Mouse (Mus musculus): Measurements from ENCODE around the gene Usp6nl.

The Usp6nl gene

DNA sequence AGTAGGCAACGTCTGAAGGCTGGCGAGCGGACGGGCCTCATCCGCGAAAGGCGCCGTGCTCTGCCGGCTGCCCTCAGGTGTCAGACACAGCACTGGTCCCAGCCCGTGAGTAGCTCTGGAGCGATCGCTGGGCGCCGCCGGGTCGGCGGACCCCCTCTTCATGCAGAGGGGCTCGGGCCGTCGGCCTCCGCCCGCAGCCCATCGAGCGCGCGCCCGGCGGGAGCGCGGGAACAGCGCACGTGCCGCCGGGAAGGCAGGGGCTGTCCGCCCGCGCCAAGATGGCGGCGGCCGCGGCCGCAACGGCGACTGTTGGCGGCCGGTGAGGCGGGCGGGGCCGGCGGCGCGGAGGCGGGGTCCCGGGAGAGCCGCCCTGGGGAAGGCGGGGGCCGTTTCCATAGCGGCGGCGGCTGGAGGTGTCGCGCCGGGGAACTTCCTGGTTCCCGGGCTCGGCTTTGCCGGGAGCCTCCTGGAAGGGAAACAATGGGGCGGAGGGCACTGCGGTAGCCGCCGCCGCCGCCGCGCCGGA, at the start of gene Usp6nl:
Gene Usp6nl (plus strand): TSS at position 292 of the 526 bp plus-strand sequence.
- DNase-seq (ENCODE audit: low spot score in 2 of 2), result peak; percentile 79 to 82

DNA sequence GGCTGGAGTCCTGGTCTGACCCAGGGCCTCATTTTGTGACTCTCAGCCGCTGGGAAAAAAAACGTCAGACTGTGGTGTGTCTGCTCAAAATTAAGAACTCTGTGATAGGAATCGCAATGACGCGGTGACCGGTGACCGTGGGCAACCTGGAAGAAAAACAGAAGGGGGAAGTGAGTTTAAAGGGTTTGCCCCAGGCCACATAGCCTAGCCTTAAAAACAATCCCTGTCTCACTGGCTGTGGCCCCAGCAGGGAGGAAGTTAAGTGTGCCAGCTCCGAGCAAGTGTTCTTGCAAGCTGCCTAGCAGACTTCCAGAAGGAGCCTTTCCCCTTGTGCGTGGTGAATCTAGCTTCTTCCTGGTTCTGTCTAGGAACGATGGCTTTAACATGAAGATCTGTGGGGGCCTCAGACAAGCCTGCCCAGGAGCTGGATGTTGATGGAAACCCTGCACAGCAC, 49.0 kb upstream of the Usp6nl start:
- peak in 1 of 2 experiments; percentile 28 for DNase-seq (ENCODE audit: low spot score in 2 of 2)

DNA sequence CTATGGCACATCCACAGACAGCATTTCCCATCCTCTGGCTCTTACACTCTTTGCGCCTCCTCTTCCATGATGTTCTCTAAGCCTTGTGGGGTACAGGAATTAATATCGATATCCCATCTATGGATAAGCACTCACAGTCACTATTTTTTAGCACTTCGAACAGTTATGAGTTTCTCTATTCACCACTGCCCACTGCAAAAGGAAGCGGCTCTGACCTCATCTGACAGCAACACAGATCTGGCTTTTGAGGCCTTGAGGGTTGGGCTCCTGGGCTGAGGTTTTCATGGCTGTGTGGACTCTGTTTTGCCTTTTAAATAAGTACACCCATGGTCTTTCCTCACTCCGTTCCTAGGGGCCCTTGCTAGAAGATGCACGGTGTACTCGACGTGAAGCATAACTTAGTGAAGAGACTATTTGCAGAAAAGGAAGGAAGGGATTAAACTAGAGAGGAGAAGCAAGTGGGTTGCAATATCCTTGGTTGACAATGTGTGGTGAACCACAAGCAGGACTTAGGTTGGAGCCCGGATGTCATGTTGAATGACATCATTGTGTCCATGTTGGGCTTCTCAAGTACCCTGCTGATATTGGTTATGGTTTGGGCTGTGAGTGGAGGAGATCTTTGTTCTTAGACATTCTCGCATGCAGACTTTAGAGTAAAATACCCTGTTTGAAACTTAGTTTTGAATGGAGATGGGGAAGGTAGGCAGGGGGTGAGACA, 43.5 kb upstream of the Usp6nl start:
- no peak for DNase-seq (ENCODE audit: low spot score in 2 of 2)

DNA sequence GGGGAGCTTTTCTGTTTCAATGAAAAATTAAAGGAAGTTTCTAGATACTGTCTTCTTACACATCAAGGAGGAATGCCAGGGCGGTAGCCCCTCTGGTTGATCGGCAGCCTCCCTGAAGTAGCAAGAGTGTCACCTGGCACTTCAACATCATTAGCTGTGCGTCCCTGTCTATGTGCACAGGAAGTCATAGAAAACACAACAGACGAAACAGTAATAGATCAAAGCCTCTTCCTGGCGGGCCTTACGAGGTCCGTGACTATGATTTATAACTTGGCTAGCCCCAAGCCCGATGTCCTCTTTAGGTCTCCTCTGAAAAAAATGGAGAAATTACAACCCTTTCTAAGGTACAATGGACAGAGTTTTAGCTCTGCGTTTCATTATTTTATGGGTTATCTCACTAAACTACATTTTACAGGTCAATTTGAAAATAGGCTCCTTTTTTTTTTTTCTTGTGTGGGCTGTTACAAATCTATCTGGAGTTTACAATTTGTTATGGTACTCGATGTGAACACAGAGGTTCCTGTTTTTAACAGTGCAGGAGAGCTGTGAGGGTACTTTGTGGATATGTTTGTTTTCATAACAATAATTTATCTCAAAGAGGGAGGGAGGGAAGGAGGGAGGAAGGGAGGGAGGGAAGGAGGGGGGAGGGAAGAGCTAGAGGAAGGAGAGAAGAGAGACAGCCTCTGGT, 42.7 kb upstream of the Usp6nl start:
- DNase-seq (ENCODE audit: low spot score in 2 of 2), result no peak

DNA sequence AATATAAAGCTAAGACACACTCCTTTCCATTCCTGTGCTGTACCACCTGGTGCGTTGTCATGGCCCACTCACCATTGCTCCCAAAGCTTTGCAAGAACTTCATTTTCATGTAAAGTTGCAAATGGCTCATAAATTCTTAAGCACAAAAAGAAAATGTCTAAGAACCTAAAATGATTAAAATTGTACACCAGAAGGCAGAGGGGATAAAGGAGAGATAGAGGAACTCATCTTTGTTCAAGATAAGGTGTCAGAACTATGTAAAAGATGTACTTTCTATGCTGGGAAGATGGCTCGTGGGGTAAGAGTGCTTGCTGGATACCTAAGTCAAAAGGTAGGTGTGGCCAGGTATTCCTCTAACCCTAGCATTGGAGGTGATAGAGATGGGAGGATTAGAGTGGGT, 38.9 kb upstream of the Usp6nl start:
- no peak for DNase-seq (ENCODE audit: low spot score in 2 of 2)

DNA sequence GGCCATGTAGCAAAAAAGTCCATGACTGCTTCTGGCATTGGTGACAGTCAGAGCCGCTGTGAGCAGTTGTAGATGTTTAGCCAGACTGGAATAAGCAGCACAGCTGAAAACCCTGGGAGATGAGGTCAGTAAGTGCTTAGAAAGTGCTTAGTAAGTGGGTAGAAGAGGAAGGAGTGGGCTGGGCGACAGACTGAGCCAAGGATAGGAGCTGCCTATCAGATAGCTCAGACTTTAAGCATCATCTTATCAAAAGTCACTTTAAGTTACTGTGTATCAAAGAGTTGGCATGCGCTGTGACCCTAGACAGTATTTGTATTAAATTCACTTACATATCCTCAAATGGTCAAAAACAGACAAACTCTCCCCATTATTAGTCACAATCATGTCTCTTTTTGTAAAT, 37.7 kb upstream of the Usp6nl start:
- DNase-seq (ENCODE audit: low spot score in 2 of 2), result no peak

DNA sequence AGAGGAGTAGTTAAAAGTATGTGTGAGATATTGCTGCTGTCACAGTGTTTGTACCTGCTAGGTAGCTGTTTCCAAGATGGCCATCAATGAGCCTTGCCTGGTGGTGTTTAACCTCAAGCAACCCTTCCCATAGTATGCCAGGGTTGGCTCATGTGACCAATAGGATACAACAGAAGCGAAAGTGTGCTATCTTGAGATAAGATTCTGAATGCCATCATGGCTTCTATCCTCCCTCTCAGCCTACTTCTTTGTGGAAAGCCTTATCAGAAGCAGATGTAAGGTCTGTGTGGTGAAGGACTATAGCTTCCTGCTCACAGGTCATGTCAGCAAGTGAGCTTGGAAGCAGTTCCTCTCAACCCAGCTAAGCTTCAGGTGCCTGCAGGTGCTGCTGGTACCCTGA, 36.7 kb upstream of the Usp6nl start:
- no peak for DNase-seq (ENCODE audit: low spot score in 2 of 2)

DNA sequence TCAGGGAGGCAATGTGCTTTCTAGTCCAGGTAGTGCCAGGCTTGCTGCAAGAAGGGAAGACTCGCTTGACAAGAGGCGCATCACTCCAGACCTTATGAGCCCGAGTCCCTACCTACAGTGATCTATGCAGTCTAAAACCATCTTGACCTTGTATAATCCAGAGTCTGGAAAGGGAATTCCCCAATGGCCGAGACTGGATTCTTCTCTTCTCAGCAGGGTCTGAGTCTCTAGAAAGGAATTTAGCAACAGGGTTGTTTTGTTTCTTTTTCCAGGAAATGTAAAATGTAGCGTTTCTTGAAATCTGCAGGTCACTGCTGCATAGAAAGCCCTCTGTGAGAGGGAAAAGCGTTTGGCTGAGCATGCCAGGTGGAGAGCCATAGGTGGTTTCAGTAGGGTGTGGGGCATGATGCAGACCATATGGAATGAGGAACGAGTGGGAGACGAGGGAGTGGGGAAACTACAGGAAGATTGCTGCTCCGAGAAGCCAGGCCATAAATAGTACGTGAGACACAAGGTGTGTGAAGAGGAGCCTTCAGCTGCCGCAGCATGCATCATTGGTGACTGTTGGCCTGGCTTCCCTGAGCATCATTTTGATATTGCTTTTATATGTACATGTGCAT, 28.5 kb upstream of the Usp6nl start:
- DNase-seq (ENCODE audit: low spot score in 2 of 2), result no peak

DNA sequence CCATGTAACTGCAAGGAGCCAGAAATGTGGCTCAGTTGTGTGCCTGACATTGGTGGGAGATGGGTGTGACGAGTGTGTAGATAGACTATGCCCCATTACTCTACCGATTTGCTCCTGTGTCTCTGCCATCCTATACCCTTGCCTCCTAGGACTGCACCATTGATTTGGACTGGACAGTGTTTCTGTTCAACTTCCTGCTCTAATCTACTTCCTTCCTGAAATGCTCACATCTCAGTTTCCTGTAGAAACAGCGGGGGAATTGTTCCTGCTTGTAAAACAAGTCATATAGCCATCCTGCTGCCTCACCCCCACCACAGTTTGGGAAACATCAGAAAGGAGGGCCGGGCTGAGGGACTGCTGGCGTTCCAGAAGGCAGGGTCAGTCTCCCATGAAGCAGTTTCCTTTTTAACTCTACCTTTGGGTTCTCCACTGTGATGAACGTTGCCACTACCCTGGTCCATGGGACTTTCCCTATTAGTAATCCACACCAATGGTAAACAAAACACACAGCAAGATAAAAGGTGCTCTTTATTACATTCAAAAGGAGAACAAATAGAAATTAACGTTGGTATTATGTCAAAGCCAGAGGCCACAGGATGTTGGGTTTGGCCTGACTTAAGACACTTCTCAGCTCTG, 27.4 kb upstream of the Usp6nl start:
- DNase-seq (ENCODE audit: low spot score in 2 of 2), result no peak

DNA sequence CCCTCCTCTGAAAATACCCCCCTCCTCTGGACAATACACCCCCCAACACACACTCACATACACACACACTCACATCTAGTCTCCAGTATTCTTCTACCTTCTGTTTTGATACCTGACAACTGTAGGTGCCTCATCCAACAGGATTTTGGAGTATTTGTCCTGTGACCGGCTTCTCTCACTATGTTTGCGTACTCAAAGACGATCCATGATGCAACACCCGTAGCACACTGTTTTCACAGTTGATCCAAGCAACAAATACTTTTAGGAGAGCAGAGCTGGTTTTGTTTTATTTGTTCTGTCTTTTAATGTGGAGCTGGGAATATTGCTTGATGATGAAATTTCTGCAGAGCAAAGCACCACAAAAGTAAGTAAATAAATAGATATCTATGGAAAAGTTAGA, 17.7 kb upstream of the Usp6nl start:
- DNase-seq (ENCODE audit: low spot score in 2 of 2), result no peak

DNA sequence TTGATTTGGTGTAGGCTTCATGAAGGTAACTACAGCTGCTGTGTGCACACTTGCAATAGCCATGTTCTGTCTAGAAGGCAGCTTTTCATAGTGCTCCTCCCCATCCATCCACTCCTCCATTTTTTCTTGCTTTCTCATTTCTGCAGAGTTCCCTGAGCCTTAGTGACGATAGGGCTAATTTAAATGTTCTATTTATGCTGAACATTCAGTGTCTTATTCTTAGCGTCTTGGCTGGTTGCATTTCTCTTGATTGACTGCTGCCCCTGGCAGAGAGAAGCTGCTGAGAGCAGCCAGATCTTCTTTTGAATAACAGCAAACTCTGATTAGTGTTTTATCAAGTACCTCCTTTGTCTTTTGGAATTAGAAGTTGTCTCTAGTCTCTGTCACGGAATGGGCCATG, 15.6 kb upstream of the Usp6nl start:
- DNase-seq (ENCODE audit: low spot score in 2 of 2), result no peak

DNA sequence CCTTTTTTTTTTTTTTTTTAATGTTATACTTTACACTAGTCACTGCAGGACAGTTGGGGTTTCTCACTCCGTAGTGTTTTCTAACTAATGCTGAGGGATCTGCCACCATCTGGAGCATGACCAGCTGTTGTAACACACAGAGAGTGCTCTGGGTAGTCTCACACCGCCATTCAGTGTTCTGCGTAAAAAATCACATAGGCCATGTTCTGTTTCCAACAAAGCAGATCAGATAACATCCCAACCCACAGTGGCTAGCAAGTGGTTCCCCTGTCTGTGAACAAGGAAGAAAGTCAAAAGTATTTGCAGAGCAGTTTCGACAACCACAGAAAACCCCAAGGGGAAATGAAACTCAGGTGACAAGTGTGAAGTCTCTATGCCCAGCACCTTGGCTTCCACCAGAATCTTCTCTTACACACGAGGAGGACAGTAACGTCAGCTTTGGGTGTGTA, 13.1 kb upstream of the Usp6nl start:
- DNase-seq (ENCODE audit: low spot score in 2 of 2), result no peak

DNA sequence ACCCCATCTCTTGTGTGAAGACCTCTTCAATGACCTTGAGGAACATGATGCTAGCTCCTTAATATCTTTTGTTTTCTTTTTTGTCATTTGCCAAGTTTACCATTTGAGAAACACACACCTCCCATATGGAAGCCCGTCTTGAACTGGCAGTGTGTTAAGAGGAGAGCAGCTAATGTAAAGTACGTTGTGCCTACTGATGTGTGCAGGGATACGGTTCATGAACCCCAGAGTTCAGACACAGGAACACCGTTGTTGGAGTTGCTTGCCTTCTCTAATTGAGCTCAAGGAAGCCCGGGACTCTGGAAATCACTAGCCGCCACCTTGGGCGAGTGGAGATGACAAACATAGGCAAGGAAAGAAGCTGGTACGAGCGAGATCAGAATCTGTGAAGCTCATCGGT, 9.7 kb upstream of the Usp6nl start:
- no peak for DNase-seq (ENCODE audit: low spot score in 2 of 2)

DNA sequence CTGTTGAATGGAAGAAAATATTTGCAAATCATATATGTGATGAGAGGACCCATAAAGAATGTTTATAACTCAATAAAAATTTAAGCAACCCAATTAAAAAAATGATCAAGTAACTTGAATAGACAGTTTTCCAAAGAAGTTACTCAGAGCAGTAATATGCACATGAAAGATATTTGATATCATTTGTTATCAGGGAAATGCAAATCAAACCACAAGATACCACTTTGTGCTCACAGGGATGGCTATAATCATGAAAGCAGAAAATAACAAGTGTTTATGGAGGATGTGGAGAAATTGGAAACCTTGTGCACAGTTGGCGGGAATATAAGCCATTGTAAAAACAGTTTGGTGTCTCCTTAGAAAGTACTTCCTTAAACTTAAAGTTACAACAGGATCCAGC, 8.7 kb upstream of the Usp6nl start:
- no peak for DNase-seq (ENCODE audit: low spot score in 2 of 2)

DNA sequence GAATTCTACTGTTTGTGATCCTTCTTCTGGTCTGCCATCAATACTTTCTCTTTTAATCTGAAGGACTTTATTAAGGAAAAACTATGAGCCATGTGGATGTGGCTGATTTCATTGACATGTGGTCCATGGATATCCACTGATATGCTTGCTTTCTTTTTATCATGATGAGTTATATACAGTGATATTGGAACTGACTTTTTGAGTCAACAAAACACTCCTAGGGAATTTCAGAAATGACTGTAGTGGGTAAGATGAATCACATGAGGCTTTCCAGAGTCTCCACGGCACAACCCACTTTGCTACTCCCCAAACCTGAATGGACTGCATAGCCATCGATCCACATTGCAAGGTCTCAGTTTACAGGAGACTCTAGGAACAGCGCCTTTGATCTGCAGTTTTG, 2.3 kb upstream of the Usp6nl start:
- no peak for DNase-seq (ENCODE audit: low spot score in 2 of 2)

DNA sequence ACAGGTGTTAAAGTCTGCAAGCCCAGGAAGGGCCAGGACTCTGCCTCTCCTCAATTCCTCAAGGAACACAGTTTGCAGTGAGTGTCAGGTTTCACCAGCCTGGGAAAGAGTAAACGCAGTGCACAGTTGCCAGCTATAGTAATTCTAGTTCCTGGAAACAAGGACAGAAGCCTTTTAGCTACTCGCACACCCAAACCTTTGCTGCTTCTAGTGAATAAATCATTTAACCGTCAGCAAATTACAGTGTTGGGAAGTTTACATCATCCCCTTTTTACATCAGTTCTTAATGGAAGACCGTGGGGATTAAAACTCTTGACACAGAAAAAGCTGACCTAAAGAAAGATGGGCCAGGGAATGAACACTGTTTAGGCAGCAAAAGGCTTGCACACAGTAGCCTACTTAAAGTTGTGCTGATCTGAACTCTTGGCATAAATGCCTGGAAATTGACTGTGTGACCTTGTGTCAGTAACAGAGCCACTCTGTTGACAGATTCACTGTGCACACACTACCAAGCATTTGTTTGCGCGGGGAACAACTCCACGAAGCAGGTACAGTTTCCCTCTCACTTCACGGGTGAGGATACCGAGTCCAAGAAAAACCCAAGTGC, 595 bp upstream of the Usp6nl start:
- DNase-seq (ENCODE audit: low spot score in 2 of 2), result no peak

DNA sequence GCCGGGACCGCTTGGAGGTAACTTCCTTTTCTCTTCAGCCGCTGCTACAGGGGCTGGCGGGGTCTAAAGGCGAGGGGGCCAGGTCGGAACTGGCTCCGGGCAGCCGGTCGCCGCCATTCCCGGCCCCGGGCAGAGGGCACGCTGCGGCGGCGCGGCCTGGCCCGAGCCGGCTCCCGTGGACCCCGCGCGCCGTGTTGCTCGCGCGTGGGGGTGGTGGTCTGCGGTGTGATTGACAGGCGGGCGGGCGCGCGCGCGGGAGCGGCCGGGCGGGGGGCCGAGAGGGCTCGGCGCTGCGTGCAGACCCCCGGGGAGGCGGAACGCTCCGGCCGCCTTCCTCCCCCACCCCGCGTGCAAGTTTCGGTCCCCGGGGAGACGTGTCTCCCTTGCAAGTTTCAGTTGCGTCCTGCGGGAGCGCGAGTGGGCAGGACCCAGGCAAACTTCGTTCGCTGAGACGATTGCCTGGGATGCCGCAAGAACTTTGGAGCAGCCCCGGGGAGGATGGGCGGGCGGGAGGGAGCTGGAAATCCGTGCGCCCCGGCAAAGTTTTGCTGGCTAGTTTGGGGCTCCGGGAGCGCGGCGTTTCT, 563 bp downstream of the Usp6nl start:
- DNase-seq (ENCODE audit: low spot score in 2 of 2), result peak; percentile 19 to 53

DNA sequence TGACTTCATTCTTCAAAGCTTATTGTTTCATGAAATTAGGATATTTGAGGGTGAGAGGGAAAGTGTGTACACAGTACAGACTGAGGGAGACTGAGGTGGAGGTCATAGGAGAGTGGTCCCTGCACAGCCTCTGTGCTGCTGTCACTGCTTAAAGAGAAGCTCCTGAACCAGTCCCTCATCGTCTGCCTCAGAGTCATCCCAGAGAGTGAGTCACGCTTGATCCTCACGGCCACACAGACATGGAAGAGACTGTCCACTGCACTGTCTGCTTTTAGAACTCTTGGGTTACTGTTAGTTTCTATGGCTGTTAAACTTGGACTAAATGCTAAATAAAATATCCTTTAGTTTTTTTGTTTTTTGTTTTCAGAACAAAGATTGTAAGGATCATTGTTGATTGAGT, 3.2 kb downstream of the Usp6nl start:
- no peak for DNase-seq (ENCODE audit: low spot score in 2 of 2)

DNA sequence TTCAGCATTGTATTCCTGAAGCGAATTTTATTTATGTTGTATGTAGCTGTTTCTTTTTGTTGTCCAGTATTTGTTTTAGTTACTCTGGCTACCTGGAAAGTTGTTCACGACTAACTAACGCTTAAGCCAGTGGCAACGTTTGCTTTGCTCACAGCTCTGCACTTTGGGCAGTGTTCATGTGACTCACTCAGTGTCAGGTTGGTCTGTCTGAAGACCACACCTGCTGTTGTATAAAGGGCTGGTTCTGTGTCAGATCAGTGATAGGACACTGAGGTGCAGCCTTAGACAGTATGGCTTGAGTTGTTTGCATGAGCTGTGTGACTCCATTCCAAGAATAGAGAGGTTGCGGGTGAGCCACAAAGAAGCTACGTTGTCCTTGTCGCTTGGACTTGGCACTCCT, 6.5 kb downstream of the Usp6nl start:
- no peak for DNase-seq (ENCODE audit: low spot score in 2 of 2)

DNA sequence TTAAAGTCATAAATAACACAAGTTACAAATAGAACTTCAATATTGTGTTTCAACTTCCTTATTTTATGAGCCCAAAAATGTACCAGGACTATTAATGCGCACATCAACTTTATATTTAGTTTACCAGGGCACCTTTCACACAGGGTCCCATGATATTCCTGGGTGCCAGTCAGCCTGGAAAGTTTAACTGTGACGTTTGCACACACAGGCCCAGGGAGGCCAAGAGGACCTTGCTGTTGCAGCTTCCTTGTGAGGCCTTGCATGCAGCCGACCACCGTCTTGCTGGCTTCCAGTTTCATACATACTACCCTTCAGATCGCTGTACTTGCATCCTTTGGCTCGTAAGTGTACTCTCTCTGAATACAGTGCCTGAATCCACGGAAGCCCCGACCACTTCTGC, 8.3 kb downstream of the Usp6nl start:
- no peak for DNase-seq (ENCODE audit: low spot score in 2 of 2)

DNA sequence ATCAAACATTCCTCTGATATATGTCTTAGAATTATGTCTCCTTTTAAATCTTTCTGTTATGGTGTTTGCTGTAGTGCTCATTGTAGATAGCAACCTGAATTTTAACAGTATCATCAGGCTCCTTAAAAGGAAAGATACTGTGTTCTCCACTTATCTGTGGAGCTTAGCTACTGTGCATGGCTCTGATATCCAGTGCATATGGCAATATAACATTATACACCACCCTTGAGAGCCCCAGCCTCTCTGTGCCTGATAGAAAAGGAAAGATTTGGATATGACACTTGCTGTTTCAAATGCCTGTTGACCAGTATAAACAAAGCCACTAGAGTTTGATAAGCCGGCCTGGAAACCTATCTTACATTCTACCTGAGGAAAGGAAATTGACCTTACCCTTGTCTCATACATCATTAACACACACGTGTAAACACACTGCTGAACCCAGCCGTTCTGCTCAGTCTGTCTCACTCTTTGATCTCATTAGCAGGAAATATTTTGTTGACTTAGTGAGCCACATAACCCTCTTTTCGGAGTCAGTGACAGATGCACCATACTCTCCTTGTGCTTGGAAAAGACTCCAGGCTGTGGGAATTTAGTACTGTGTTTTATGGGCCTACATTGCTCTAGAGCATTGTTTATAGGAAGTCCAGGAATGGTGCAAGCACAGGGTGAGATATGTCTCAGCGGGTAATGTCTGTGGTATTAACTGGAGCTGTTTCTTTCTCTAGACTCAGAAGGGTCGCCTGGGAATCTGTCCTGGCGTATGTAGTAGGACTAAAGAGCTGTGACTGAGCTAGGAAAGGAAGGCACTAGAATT, 9.1 kb downstream of the Usp6nl start:
- DNase-seq (ENCODE audit: low spot score in 2 of 2), result no peak
